Mouse (Mus musculus): ENCODE results near the gene Rabggtb. TPM values are rescaled to one million over a fixed set of nuclear protein-coding genes. Genes with fewer than 3 reads are reported as not detected.
A peak's percentile ranks its signal among the peaks of the same experiment; 100 is the strongest.

The Rabggtb gene
- polyA plus RNA-seq, 1 experiment, result 89.2 TPM

DNA sequence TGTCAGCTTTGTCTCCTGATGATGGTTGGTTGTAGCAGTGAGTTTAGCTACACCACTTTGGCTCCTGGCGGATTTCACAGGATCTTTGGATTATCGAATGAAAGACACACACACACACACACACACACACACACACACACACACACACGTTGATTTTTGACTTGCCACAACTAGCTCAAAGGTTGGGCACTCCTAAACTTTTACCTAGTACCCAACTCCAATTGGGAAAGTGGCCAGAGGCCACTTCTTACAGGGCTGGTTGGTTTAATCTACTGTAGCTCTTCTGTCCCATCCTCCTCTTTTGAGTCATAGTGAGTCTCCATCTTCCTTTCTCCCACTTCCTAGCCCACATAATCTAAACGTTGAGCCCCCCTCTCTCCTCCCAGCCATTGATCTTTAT lies 34.5 kb upstream of the Rabggtb start:
- DNase-seq, result no peak
- 71% methylated on average over 4 of the region's 4 CpGs for WGBS
- Histone ChIP-seq H3K27me3 (ENCODE audit: control insufficient read depth, insufficient read depth, low read length) (no peaks in the 10 kb centered on the region), H3K27ac (ENCODE audit: insufficient read depth, low read length) (no peak overlapping the region), H3K4me1 (ENCODE audit: control insufficient read depth, insufficient read depth, low read length) (no peaks in the 10 kb centered on the region; the same call in 1 of the 2 replicates), H3K4me3 (replicated peaks; ENCODE audit: insufficient read depth, low read depth, low read length) (no peak overlapping the region)
- TF ChIP-seq POLR2A (IDR thresholded peaks at IDR 0.05; ENCODE audit: borderline replicate concordance, insufficient read depth, low read length) (no peak), CTCF (IDR thresholded peaks at IDR 0.05; ENCODE audit: borderline replicate concordance, insufficient read depth, low read depth, low read length) (no peak)

DNA sequence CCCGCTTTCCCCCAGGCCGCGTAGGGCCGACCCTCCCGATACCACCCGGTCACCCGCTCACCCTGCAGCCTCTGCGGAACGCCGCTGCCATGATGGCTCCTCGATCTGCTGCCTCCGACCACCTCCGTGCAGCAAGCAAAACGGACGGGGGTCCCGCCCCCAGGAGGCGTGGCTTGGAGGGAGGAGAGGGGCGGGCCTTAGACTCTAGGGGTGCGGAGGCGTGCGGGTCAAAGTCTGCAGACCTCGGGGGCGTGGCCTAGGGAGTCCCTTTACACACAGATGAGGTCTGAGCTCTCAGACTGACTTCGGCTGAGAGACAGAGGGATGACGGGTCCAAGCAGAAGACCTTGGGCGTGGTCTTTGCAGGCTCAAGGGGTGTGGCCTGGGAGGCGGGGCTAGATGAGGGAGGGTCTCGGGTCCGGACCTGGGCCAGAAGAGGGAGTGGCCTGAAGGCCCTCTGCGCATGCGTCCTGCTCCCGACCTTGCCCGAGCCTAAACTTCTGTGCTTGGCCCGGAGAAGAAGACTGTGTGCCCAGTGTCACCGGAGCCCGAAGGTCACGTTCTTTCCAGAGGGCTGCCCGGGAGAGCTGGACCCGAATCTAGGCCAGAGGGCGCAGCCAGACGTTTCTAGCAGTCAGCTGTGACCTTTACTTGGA lies 31.7 kb upstream of the Rabggtb start, which contains the start of gene Acadm:
Acadm (minus strand) TSS at position 298 of the 656 bp plus-strand sequence.
- WGBS, result under 1% methylated on average over 41 of the region's 41 CpGs

DNA sequence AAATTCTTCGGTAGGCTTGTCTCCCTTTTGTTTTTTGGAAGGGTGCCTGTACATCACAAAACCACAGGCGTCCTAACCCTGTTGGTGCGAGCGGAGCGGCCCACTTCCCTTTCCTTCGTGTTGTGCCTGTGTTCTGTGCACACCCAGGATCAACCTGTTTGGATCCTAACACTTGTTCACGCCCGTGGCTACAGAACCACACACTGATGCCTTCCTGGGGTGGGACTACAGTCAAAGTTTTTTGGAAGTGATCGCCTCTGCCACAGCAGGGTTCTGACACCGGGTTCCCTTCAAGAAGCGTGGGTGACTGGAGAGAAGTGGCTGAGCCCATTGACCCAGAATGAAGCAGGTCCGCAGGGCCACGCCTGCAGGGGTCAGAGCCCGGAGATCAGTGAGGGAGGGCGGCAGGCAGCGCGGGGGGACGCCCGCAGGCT lies 31.1 kb upstream of the Rabggtb start:
- Histone ChIP-seq H3K4me3 (replicated peaks; ENCODE audit: insufficient read depth, low read depth, low read length) (peak overlapping the region; percentile 60), H3K27me3 (ENCODE audit: control insufficient read depth, insufficient read depth, low read length) (no peaks in the 10 kb centered on the region), H3K4me1 (ENCODE audit: control insufficient read depth, insufficient read depth, low read length) (no peaks in the 10 kb centered on the region; the same call in 1 of the 2 replicates), H3K27ac (ENCODE audit: insufficient read depth, low read length) (peak overlapping the region; percentile 3; the same call in 1 of the 2 replicates)
- 2% methylated on average over 19 of the region's 19 CpGs for WGBS
- DNase-seq, result no peak
- no peak for TF ChIP-seq POLR2A (IDR thresholded peaks at IDR 0.05; ENCODE audit: borderline replicate concordance, insufficient read depth, low read length)
- no peak for TF ChIP-seq CTCF (IDR thresholded peaks at IDR 0.05; ENCODE audit: borderline replicate concordance, insufficient read depth, low read depth, low read length)

More for the DNA sequence above, 31.7 kb upstream of the Rabggtb start, which contains the start of gene Acadm:
- Histone ChIP-seq H3K27me3 (ENCODE audit: control insufficient read depth, insufficient read depth, low read length) (no peaks in the 10 kb centered on the region), H3K27ac (ENCODE audit: insufficient read depth, low read length) (peak within 1 kb of the TSS; percentile 26), H3K4me3 (replicated peaks; ENCODE audit: insufficient read depth, low read depth, low read length) (peak within 1 kb of the TSS; percentile 60), H3K4me1 (ENCODE audit: control insufficient read depth, insufficient read depth, low read length) (no peaks in the 10 kb centered on the region; the same call in 1 of the 2 replicates)
- peak; percentile 95 to 96 for DNase-seq
- TF ChIP-seq CTCF (IDR thresholded peaks at IDR 0.05; ENCODE audit: borderline replicate concordance, insufficient read depth, low read depth, low read length), result no peak
- peak; percentile 61 for TF ChIP-seq POLR2A (IDR thresholded peaks at IDR 0.05; ENCODE audit: borderline replicate concordance, insufficient read depth, low read length)

DNA sequence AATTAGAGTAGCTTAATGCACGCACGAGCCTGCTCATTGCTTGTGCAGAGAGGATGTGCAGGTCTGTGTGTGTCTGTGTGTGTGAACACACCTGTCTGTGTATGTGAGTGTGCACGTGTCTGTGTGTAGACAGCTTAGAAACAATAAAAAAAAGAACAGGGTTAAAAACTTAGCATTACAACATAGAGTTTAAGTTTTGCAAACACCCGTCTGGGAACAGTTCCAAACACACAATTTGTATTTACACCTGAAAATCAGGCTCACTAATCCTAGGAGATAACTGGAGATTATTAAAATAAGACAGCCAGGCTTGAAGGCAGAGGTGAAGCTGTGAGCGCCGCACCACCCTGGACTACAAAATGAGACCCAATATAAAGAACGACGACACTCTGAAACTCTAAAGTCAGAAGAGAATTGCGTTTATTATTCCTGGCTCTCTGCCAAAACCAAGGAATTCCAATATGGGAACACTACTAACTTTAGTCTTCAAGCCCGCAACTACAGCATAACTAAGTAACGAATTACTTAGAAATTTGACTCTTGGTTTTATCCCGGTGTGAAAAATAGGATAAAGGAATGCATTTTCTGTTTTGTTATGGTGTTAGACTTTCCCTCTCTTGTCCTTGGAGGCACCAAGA lies 30.3 kb upstream of the Rabggtb start:
- H3K4me3 ChIP-seq (replicated peaks; ENCODE audit: insufficient read depth, low read depth, low read length), result no peak overlapping the region
- TF ChIP-seq CTCF (IDR thresholded peaks at IDR 0.05; ENCODE audit: borderline replicate concordance, insufficient read depth, low read depth, low read length) (no peak), POLR2A (IDR thresholded peaks at IDR 0.05; ENCODE audit: borderline replicate concordance, insufficient read depth, low read length) (no peak)
- no peaks in the 10 kb centered on the region for H3K27me3 ChIP-seq (ENCODE audit: control insufficient read depth, insufficient read depth, low read length)
- no peak for DNase-seq
- 45% methylated on average over 12 of the region's 12 CpGs for WGBS
- H3K4me1 ChIP-seq (ENCODE audit: control insufficient read depth, insufficient read depth, low read length), result no peaks in the 10 kb centered on the region; the same call in 1 of the 2 replicates
- H3K27ac ChIP-seq (ENCODE audit: insufficient read depth, low read length), result no peak overlapping the region

DNA sequence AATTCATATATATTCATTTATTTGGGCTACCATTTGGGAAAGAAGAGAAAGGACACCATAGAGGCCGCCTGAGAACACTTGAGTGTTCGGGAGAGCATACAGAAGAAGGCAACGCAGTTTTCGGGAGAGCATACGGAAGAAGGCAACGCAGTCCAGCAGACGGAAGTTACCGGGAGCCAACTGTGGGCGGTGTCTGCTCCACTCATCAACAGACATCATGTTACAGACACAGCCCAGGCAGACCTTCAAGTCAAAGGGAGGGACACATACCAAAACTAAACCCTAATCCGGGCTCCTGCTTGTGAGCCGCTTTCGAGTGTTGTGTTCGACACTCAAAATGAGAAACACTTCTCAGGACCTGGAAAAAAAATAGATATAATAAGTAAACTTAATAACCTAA lies 28.8 kb upstream of the Rabggtb start:
- WGBS, result 92% methylated on average over 13 of the region's 13 CpGs
- DNase-seq, result no peak
- Histone ChIP-seq H3K27ac (ENCODE audit: insufficient read depth, low read length) (no peak overlapping the region), H3K4me3 (replicated peaks; ENCODE audit: insufficient read depth, low read depth, low read length) (no peak overlapping the region), H3K4me1 (ENCODE audit: control insufficient read depth, insufficient read depth, low read length) (no peaks in the 10 kb centered on the region; the same call in 1 of the 2 replicates), H3K27me3 (ENCODE audit: control insufficient read depth, insufficient read depth, low read length) (no peaks in the 10 kb centered on the region)
- TF ChIP-seq POLR2A (IDR thresholded peaks at IDR 0.05; ENCODE audit: borderline replicate concordance, insufficient read depth, low read length), result no peak
- TF ChIP-seq CTCF (IDR thresholded peaks at IDR 0.05; ENCODE audit: borderline replicate concordance, insufficient read depth, low read depth, low read length), result no peak

DNA sequence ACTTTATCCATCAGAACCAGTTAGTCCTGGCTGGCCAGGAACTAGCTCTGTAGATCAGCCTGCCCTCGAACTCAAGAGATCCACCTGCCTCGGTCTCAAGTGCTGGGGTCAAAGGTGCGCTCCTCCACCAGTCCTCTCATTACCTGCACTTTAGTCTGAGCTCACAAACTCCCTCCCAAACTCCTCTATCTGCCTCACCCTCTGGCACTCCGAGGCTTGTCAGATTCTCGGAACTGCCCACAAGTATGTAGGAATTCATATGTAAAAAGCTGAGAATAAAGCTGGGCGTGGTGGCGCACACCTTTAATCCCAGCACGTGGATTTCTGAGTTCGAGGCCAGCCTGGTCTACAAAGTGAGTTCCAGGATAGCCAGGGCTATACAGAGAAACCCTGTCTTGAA lies 27.7 kb upstream of the Rabggtb start:
- DNase-seq, result no peak
- H3K27ac ChIP-seq (ENCODE audit: insufficient read depth, low read length), result no peak overlapping the region
- 94% methylated on average over 9 of the region's 9 CpGs for WGBS
- no peaks in the 10 kb centered on the region; the same call in 1 of the 2 replicates for H3K4me1 ChIP-seq (ENCODE audit: control insufficient read depth, insufficient read depth, low read length)
- no peaks in the 10 kb centered on the region for H3K27me3 ChIP-seq (ENCODE audit: control insufficient read depth, insufficient read depth, low read length)
- no peak for TF ChIP-seq CTCF (IDR thresholded peaks at IDR 0.05; ENCODE audit: borderline replicate concordance, insufficient read depth, low read depth, low read length)
- no peak for TF ChIP-seq POLR2A (IDR thresholded peaks at IDR 0.05; ENCODE audit: borderline replicate concordance, insufficient read depth, low read length)
- no peak overlapping the region for H3K4me3 ChIP-seq (replicated peaks; ENCODE audit: insufficient read depth, low read depth, low read length)

DNA sequence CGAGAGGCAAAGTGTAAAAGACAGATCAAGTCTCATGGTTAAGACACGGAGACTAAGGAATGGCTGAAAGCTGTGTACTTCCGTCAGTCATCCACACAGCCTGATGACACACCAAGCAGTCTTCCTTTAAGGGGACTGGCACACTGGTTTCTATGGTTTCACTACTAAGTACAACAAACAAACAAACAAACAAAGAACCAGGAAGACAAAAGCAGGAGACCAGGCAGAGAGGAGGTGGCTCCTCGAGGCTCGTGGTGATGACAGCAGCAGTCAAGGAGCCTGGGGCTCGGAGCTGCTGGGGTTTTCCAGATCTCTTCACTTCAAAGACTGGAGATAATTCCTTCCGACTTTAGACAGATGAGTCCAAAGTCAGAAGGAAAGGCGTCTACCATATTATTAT lies 27.2 kb upstream of the Rabggtb start:
- H3K4me3 ChIP-seq (replicated peaks; ENCODE audit: insufficient read depth, low read depth, low read length), result no peak overlapping the region
- H3K27me3 ChIP-seq (ENCODE audit: control insufficient read depth, insufficient read depth, low read length), result no peaks in the 10 kb centered on the region
- H3K27ac ChIP-seq (ENCODE audit: insufficient read depth, low read length), result no peak overlapping the region
- 77% methylated on average over 8 of the region's 8 CpGs for WGBS
- no peaks in the 10 kb centered on the region for H3K4me1 ChIP-seq (ENCODE audit: control insufficient read depth, insufficient read depth, low read length)
- no peak for TF ChIP-seq POLR2A (IDR thresholded peaks at IDR 0.05; ENCODE audit: borderline replicate concordance, insufficient read depth, low read length)
- no peak for TF ChIP-seq CTCF (IDR thresholded peaks at IDR 0.05; ENCODE audit: borderline replicate concordance, insufficient read depth, low read depth, low read length)
- no peak for DNase-seq

Measured in cerebellum, adult 2 months (tissue).